Mouse (Mus musculus): ENCODE results near the gene Serpinf2. TPM values are rescaled to one million over a fixed set of nuclear protein-coding genes. Genes with fewer than 3 reads are reported as not detected.
A peak's percentile ranks its signal among the peaks of the same experiment; 100 is the strongest.

Gene Serpinf2
- polyA plus RNA-seq, 1 experiment from 2014 or later = 20.4 TPM

DNA sequence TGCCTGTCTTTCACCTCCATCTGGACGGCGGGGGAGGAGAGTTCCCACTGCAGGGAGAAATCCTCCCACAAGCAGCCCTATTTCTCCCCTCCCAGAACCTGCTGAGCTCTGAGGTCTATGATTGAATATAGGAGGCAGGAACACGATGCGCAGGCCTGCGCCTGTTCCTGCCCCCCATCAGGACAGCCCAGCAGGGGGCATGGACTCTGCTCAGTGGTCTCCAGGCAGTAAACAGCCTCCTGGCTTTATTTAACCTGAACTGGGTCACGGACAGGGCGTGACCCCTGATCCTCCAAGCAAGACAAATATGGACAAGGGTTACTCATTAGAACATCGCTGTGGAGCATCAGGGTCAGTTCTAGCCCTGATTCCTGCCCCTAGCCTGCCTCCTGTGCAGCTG, 4.3 kb upstream of the Serpinf2 start:
- Histone ChIP-seq H3K9ac (no peak overlapping the region), H3K9me3 (no peaks in the 10 kb centered on the region), H3K4me1 (replicated peaks) (peaks cover 4% of the 10 kb centered on the region; the same call in 1 of the 2 replicates), H3K4me2 (replicated peaks) (no peak overlapping the region), H3K27me3 (replicated peaks) (no peaks in the 10 kb centered on the region), H3K27ac (no peak overlapping the region), H3K4me3 (replicated peaks) (no peak overlapping the region), H3K36me3 (peaks cover 9% of the 10 kb centered on the region; the same call in 1 of the 2 replicates)
- 60% methylated on average over 8 of the region's 8 CpGs for whole genome bisulfite sequencing
- ATAC-seq = no peak

DNA sequence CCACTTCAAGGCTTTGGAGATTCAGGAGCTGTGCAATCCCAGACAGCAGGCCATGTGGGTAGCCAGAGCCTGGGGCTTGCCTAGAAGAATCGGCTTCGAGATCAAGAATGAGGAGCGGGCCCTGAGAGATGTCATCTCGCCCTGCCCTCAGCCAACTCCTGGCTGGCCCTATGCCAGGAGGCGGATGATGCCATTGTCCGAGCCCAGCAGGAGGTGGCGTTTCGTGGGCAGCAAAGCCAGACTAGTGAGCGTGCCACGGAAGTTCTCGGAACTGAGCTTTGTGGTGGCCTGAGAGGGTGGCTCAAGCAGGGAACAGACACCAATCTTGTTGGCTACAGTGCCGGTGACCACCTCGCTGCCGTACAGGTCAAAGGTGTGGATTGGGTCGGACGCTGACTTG, 2.2 kb upstream of the Serpinf2 start:
- peaks cover 9% of the 10 kb centered on the region; the same call in 1 of the 2 replicates for H3K36me3 ChIP-seq
- WGBS = 91% methylated on average over 16 of the region's 16 CpGs

DNA sequence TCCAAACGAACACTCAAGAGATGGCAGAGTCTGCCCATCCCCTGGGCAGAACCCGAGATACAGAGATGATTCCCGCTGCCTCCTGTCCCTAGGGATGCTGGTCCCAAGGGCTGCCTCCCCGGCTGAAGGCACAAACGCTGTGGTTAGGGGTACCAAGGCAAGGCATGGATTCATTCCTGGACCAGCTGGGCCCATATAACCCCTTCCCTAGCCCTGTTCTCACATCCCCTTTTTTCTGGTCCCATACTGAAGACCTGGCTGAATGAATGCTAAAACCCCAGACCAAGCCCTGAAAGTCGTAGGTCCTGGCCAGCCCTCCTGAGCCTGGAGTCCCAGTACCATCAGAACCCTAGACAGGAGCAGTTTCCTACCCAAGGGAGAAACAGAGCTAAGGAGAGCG, 1.6 kb upstream of the Serpinf2 start:
- H3K4me3 ChIP-seq (replicated peaks) = no peak overlapping the region
- 75% methylated on average over 7 of the region's 7 CpGs for WGBS
- H3K4me1 ChIP-seq (replicated peaks) = peaks cover 4% of the 10 kb centered on the region; the same call in 1 of the 2 replicates
- H3K27me3 ChIP-seq (replicated peaks) = no peaks in the 10 kb centered on the region
- no peak overlapping the region for H3K27ac ChIP-seq
- H3K9ac ChIP-seq = no peak overlapping the region
- no peak for ATAC-seq
- no peak overlapping the region for H3K4me2 ChIP-seq (replicated peaks)
- H3K36me3 ChIP-seq = peaks cover 9% of the 10 kb centered on the region; the same call in 1 of the 2 replicates
- no peaks in the 10 kb centered on the region for H3K9me3 ChIP-seq

More for the DNA sequence above, 2.2 kb upstream of the Serpinf2 start:
- H3K27me3 ChIP-seq (replicated peaks) = no peaks in the 10 kb centered on the region
- no peak overlapping the region for H3K9ac ChIP-seq
- no peak overlapping the region for H3K4me2 ChIP-seq (replicated peaks)
- no peak overlapping the region for H3K27ac ChIP-seq
- peaks cover 4% of the 10 kb centered on the region; the same call in 1 of the 2 replicates for H3K4me1 ChIP-seq (replicated peaks)
- H3K9me3 ChIP-seq = no peaks in the 10 kb centered on the region
- ATAC-seq = no peak
- no peak overlapping the region for H3K4me3 ChIP-seq (replicated peaks)

DNA sequence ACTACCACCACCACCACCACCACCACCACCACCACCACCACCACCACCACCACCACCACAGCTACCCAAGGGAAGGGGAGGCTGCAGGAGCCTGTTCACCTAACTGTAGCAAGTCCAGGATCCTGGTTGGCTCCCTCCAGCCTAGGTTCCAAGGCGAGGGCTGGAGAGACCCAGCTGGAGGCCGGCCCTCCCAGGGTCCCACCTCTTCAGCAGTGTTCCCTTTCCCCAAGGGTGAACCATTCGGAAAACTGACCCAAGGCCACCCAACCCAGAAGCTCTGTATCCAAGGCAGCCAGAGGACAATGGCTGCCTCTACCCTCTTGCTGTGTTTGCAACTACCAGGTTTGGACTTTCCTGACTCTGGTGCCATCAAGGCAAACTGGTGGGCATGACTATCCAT, 560 bp upstream of the Serpinf2 start:
- no peak overlapping the region for H3K9ac ChIP-seq
- H3K4me2 ChIP-seq (replicated peaks) = no peak overlapping the region
- 89% methylated on average over 3 of the region's 3 CpGs for WGBS
- no peaks in the 10 kb centered on the region for H3K9me3 ChIP-seq
- H3K4me3 ChIP-seq (replicated peaks) = no peak overlapping the region
- peaks cover 9% of the 10 kb centered on the region; the same call in 1 of the 2 replicates for H3K36me3 ChIP-seq
- H3K27me3 ChIP-seq (replicated peaks) = no peaks in the 10 kb centered on the region
- peaks cover 4% of the 10 kb centered on the region; the same call in 1 of the 2 replicates for H3K4me1 ChIP-seq (replicated peaks)
- ATAC-seq = no peak
- H3K27ac ChIP-seq = no peak overlapping the region

DNA sequence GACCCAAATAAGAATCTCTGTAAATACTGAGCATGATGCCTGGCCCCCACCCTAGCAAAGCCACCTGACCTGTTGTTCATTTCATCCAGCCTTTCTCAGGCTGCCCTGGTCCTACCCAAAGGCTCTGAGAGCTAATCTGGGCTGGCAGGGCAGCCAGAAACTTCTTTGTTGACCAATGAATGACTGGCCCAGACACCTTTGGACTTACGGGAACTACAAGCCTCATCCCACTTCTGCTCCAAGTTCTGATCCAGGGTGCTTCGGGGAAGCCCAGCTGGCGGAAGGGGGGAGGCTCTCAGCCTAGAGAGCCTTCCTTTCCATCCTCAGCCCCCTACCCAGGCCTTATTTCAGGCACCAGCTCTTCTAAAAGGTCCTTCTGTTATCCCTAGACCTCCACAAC, 587 bp downstream of the Serpinf2 start:
- Histone ChIP-seq H3K9me3 (no peaks in the 10 kb centered on the region), H3K27ac (no peak overlapping the region), H3K36me3 (peaks cover 9% of the 10 kb centered on the region; the same call in 1 of the 2 replicates), H3K9ac (no peak overlapping the region), H3K4me2 (replicated peaks) (no peak overlapping the region), H3K27me3 (replicated peaks) (no peaks in the 10 kb centered on the region), H3K4me1 (replicated peaks) (peaks cover 4% of the 10 kb centered on the region; the same call in 1 of the 2 replicates), H3K4me3 (replicated peaks) (no peak overlapping the region)
- no peak for ATAC-seq
- 89% methylated on average over 3 of the region's 3 CpGs for WGBS

DNA sequence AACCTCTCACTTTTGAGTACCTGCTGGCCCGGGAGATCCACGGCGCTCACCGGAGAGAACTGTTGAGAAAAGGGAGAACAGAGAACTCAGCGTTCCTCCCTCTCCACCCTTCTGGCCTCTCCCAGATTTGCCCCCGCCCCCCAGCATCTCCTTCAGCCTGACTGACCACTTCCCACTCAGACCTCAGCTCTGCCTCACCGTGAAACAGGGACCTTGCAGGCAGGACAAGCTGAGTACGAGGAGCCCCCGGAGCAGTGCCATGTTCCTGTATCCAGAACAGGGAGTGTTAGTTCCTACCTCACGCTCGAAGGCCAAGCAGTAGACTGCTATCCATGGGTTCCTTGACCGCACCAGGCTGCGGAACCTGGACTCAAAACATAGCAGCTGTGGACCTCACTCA, 1.2 kb downstream of the Serpinf2 start:
- no peak for ATAC-seq
- Histone ChIP-seq H3K4me1 (replicated peaks) (peaks cover 4% of the 10 kb centered on the region; the same call in 1 of the 2 replicates), H3K9ac (no peak overlapping the region), H3K4me3 (replicated peaks) (no peak overlapping the region), H3K36me3 (0 out of 2 replicates have a peak, but pooled peaks cover 9% of the 10 kb centered on the region), H3K9me3 (no peaks in the 10 kb centered on the region), H3K27ac (no peak overlapping the region), H3K4me2 (replicated peaks) (no peak overlapping the region), H3K27me3 (replicated peaks) (no peaks in the 10 kb centered on the region)
- 78% methylated on average over 13 of the region's 13 CpGs for WGBS

DNA sequence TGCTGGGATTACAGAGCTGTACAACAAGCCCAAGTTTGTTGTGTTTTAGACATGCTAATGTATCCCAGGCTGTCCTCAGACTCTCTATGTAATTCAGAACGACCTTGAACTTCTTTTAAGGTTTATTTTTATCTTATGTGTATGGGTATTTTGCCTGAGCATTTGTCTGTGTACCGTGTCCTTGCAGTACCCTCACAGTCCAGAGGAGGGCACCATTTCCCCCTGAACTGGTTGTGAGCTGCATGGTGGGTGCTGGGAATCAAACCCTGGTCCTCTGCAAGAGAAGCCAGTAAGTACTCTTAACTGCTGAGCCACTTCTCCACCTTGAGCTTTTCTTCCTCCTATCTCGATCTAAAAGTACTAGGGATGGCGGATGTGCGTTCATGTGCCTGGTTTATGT, 5.3 kb downstream of the Serpinf2 start:
- WGBS = 85% methylated on average over 5 of the region's 5 CpGs
- Histone ChIP-seq H3K9me3 (no peaks in the 10 kb centered on the region), H3K36me3 (no peaks in the 10 kb centered on the region)

DNA sequence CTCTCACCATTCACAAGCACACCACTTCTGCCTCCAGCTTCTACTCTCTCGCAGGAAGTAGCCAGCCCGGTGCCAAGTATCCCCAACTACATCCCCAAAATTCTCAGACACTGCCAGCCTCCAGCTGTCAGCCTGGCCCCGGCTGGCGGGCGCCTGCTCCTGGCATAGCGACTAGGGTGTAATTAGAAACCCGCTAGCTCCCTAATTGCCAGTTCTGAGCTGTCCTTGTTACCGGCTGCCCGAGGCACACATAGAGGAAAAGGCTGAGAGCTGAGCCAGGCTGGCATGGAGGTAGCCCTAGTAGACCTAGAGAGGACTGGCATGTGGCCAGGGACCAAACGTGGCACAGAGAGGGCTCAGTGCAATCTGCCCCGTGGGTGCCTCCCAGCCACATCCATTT, 8.1 kb downstream of the Serpinf2 start:
- ATAC-seq = no peak

More for the DNA sequence above, 5.3 kb downstream of the Serpinf2 start:
- Histone ChIP-seq H3K9ac (no peak overlapping the region), H3K27me3 (replicated peaks) (no peaks in the 10 kb centered on the region), H3K4me3 (replicated peaks) (no peak overlapping the region), H3K27ac (no peak overlapping the region), H3K4me1 (replicated peaks) (no peaks in the 10 kb centered on the region; the same call in 1 of the 2 replicates), H3K4me2 (replicated peaks) (no peak overlapping the region)
- ATAC-seq = no peak

DNA sequence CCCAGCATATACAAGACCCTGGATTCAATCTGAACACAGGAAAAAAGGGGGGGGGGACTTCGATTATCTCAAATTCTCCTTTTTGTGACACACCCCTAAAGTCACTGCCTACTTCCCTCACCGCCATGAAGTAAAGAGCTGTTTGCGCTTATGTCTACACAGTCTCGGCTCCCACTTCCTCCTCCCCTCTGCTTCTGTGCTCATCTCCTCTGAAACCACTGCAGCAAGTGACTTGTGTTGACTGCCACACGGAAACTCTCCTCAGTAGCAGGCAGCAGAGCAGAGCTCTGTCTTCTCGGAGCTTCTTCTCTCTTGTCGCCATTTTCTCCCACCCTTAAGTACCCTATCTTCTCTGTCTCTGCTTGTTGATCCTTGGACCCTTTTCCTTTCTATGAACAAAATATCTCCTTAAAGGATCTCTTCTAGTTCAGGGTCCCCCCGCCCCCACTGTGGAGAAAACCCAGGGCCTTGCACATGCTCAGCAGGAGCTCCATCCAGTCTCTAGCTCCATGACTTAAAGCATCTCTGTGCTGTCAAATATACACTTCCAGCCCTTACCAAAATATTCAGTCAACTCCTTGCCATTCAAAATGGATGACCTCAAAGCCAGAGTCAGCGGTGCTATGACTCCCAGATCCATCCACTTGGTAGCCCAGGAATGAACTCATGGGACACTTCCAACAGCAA, 10.2 kb downstream of the Serpinf2 start:
- H3K9ac ChIP-seq = no peak overlapping the region
- H3K9me3 ChIP-seq = no peaks in the 10 kb centered on the region
- no peaks in the 10 kb centered on the region for H3K27me3 ChIP-seq (replicated peaks)
- no peak overlapping the region for H3K4me3 ChIP-seq (replicated peaks)
- H3K4me2 ChIP-seq (replicated peaks) = no peak overlapping the region
- no peak overlapping the region for H3K27ac ChIP-seq
- ATAC-seq = no peak
- no peaks in the 10 kb centered on the region for H3K36me3 ChIP-seq
- 71% methylated on average over 9 of the region's 9 CpGs for WGBS
- H3K4me1 ChIP-seq (replicated peaks) = no peaks in the 10 kb centered on the region

More for the DNA sequence above, 8.1 kb downstream of the Serpinf2 start:
- no peak overlapping the region for H3K9ac ChIP-seq
- WGBS = 84% methylated on average over 11 of the region's 11 CpGs
- no peak overlapping the region for H3K27ac ChIP-seq
- H3K36me3 ChIP-seq = no peaks in the 10 kb centered on the region
- no peaks in the 10 kb centered on the region for H3K9me3 ChIP-seq
- no peak overlapping the region for H3K4me3 ChIP-seq (replicated peaks)
- no peaks in the 10 kb centered on the region for H3K27me3 ChIP-seq (replicated peaks)
- no peaks in the 10 kb centered on the region for H3K4me1 ChIP-seq (replicated peaks)
- H3K4me2 ChIP-seq (replicated peaks) = no peak overlapping the region

DNA sequence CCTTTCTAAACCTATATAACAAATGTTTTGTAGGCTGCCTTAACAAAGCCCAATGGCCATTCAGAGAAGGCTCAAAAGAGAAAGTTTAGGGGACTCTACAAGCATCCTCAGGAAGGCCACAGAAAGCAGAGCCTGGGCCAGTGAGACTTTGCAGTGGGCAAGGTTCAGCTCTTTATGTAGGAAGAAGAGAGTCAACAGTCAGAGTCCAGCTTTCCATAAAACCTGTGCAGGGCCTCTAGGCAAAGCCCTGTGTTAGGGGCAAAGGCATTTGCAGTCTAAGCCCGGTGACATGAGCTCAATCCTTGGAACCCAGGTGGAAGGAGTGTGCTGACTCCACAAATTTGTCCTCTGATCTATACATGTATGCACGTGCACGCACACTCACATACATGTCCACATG, 14.9 kb downstream of the Serpinf2 start:
- no peak overlapping the region for H3K4me3 ChIP-seq (replicated peaks)
- H3K27me3 ChIP-seq (replicated peaks) = no peaks in the 10 kb centered on the region
- ATAC-seq = peak; percentile 79
- no peak overlapping the region for H3K9ac ChIP-seq
- no peaks in the 10 kb centered on the region for H3K36me3 ChIP-seq
- no peak overlapping the region for H3K27ac ChIP-seq
- peaks cover 10% of the 10 kb centered on the region; the same call in 1 of the 2 replicates for H3K4me1 ChIP-seq (replicated peaks)
- WGBS = 85% methylated on average over 3 of the region's 3 CpGs
- no peak overlapping the region for H3K4me2 ChIP-seq (replicated peaks)
- no peaks in the 10 kb centered on the region for H3K9me3 ChIP-seq

DNA sequence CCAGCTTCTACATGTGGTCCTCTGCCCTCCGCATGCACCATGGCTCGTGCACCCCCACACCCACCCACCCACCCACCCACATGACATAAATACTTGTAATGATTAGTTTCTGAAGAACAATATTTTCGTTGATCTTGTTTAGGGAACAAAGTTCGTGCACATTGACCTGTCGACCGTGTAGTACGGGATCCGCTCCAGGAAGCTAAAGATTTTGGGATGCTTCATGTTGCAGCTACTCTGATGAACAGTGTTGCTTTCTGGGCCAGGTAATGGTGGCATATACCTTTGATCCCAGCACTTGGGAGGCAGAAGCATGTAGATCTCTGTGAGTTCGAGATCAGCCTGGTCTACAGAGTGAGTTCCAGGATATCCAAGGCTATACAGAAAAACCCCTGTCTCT, 15.4 kb downstream of the Serpinf2 start:
- 88% methylated on average over 9 of the region's 9 CpGs for WGBS
- Histone ChIP-seq H3K9me3 (no peaks in the 10 kb centered on the region), H3K36me3 (no peaks in the 10 kb centered on the region), H3K27me3 (replicated peaks) (no peaks in the 10 kb centered on the region), H3K9ac (no peak overlapping the region), H3K27ac (no peak overlapping the region), H3K4me2 (replicated peaks) (no peak overlapping the region), H3K4me3 (replicated peaks) (no peak overlapping the region), H3K4me1 (replicated peaks) (peaks cover 10% of the 10 kb centered on the region; the same call in 1 of the 2 replicates)
- no peak for ATAC-seq

DNA sequence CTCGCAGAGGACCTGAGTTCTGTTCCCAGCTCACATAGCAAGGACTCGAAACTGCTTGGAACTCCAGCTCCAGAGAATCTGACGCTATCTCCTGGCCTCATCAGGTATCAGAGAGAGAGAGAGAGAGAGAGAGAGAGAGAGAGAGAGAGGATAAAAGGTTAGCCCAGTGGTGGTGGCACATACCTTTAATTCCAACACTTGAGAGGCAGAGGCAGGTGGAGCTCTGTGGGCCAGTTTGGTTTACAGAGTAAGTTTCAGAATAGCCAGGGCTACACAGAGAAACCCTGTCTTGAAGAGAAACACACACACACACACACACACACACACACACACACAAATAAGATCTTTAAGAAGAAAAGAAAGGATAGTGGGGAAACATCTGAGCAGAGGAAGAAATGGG, 16.3 kb downstream of the Serpinf2 start:
- Histone ChIP-seq H3K9me3 (no peaks in the 10 kb centered on the region), H3K4me2 (replicated peaks) (no peak overlapping the region), H3K27me3 (replicated peaks) (no peaks in the 10 kb centered on the region), H3K4me1 (replicated peaks) (peaks cover 10% of the 10 kb centered on the region; the same call in 1 of the 2 replicates), H3K4me3 (replicated peaks) (no peak overlapping the region), H3K9ac (no peak overlapping the region), H3K36me3 (no peaks in the 10 kb centered on the region), H3K27ac (no peak overlapping the region)
- WGBS = 90% methylated on average over 3 of the region's 3 CpGs
- ATAC-seq = no peak
